Mouse (Mus musculus) spleen, adult 2 months (tissue): ENCODE measurements around the gene Col6a5.

Source experiments
- CTCF ChIP-seq: fragments of 200-500 bp; IDR thresholded peaks from 2 replicates; pipeline ENCODE4 v1.5.1; 2011; ENCODE audit warnings: mild to moderate bottlenecking, inconsistent platforms; ENCODE audit not compliant: insufficient read depth, insufficient read length, insufficient replicate concordance; ENCODE audit errors: extremely low read depth
- POLR2A ChIP-seq: fragments of 200-500 bp; IDR thresholded peaks from 2 replicates; pipeline ENCODE4 v1.6.1; 2011; ENCODE audit warnings: low read depth, low read length, inconsistent platforms

- TF ChIP-seq POLR2A, result no peak
- TF ChIP-seq CTCF, result no peak
Measured at GRCm38 (mm10) chr9:105960533-105960932, at the start of gene Col6a5.
